Mouse (Mus musculus) hindbrain, postnatal 0 days (tissue): ENCODE measurements at regions not wholly inside any gene's neighbourhood (a gene's known extent, or its start where the extent isn't known, plus 50 kb on each side); places are given as distances from the start of the nearest gene placed in this dataset.
A peak's percentile ranks its signal among the peaks of the same experiment; 100 is the strongest.

Experiments used
- ATAC-seq: fragments of 200-750 bp; cut with Nextera tagmentation; 2 replicates; pipeline ENCODE4 v1.8.0; 2017; ENCODE audit warnings: mild to moderate bottlenecking, moderate TSS enrichment, moderate library complexity
- DNase-seq: peaks from one replicate; pipeline ENCODE4 v3.0.0-alpha.2; 2015; ENCODE audit warnings: low spot score
- H3K27ac ChIP-seq: fragments of 300-500 bp; sonication (generic); 2 replicates; pipeline ENCODE4 v1.5.1; 2014; ENCODE audit warnings: mild to moderate bottlenecking
- H3K27me3 ChIP-seq: fragments of 300-500 bp; sonication (generic); 2 replicates; pipeline ENCODE4 v1.6.1; 2014; ENCODE audit warnings: low read length, mixed read lengths; ENCODE audit not compliant: insufficient read depth
- H3K36me3 ChIP-seq: fragments of 300-500 bp; sonication (generic); 2 replicates; pipeline ENCODE4 v1.6.1; 2014; ENCODE audit warnings: low read length, mixed read lengths; ENCODE audit not compliant: insufficient read depth
- H3K4me1 ChIP-seq: fragments of 300-500 bp; sonication (generic); 2 replicates; pipeline ENCODE4 v1.6.1; 2014; ENCODE audit warnings: antibody characterized with exemption, low read length, mixed read lengths; ENCODE audit not compliant: insufficient read depth
- H3K4me2 ChIP-seq: fragments of 300-500 bp; sonication (generic); 2 replicates; pipeline ENCODE4 v1.6.1; 2014; ENCODE audit warnings: low read depth, mild to moderate bottlenecking, low read length, moderate library complexity, mixed read lengths
- H3K4me3 ChIP-seq: fragments of 300-500 bp; sonication (generic); 2 replicates; pipeline ENCODE4 v1.5.1; 2014; ENCODE audit warnings: low read length
- H3K9ac ChIP-seq: fragments of 300-500 bp; sonication (generic); replicated peaks from 2 replicates; pipeline ENCODE4 v1.6.1; 2014; ENCODE audit warnings: mild to moderate bottlenecking, low read length, moderate library complexity, mixed read lengths
- H3K9me3 ChIP-seq: fragments of 300-500 bp; sonication (generic); 2 replicates; pipeline ENCODE4 v1.6.1; 2016; ENCODE audit warnings: low read length, mixed read lengths
- CTCF ChIP-seq: IDR thresholded peaks from 2 replicates; pipeline ENCODE4 v1.5.1; 2016; ENCODE audit warnings: antibody characterized with exemption, control low read depth, low read depth
- WGBS: fragments of 180-500 bp; shearing (Covaris S2); extraction: QIAGEN DNeasy Blood & Tissue Kit; methylation state at CpG from one replicate; pipeline ENCODE4 v1.1.7; 2014; 5-methylcytosine and 5-hydroxymethylcytosine counted together

GRCm38 (mm10) chr16:25478300-25478699, 191.7 kb downstream of the Tprg start:
- no peak overlapping the region for H3K4me3 ChIP-seq
- no peaks in the 10 kb centered on the region for H3K27me3 ChIP-seq
- H3K9ac ChIP-seq = no peak overlapping the region
- H3K27ac ChIP-seq = no peak overlapping the region
- H3K4me2 ChIP-seq = no peak overlapping the region
- ATAC-seq = no peak
- no peaks in the 10 kb centered on the region for H3K36me3 ChIP-seq
- H3K9me3 ChIP-seq = no peaks in the 10 kb centered on the region
- DNase-seq = no peak
- no peaks in the 10 kb centered on the region for H3K4me1 ChIP-seq
- WGBS = 68% methylated on average over 2 of the region's 2 CpGs
- no peak for TF ChIP-seq CTCF

GRCm38 (mm10) chr16:25483831-25484254, 197.2 kb downstream of the Tprg start:
- Histone ChIP-seq H3K36me3 (no peaks in the 10 kb centered on the region), H3K4me1 (no peaks in the 10 kb centered on the region), H3K4me2 (no peak overlapping the region), H3K9me3 (no peaks in the 10 kb centered on the region), H3K9ac (no peak overlapping the region), H3K27ac (no peak overlapping the region), H3K27me3 (no peaks in the 10 kb centered on the region), H3K4me3 (no peak overlapping the region)
- peak; percentile 43 for DNase-seq
- peak; percentile 70 for ATAC-seq
- 48% methylated on average over 5 of the region's 5 CpGs for WGBS
- TF ChIP-seq CTCF = no peak

- H3K27me3 ChIP-seq = no peaks in the 10 kb centered on the region
- TF ChIP-seq CTCF = no peak
- 83% methylated on average over 9 of the region's 9 CpGs for WGBS
Measured at GRCm38 (mm10) chr16:25485007-25485406, 198.4 kb downstream of the Tprg start.

GRCm38 (mm10) chr16:25486477-25487094, 197.0 kb upstream of the Trp63 start:
- Histone ChIP-seq H3K4me2 (no peak overlapping the region), H3K36me3 (no peaks in the 10 kb centered on the region), H3K4me3 (no peak overlapping the region), H3K27me3 (no peaks in the 10 kb centered on the region), H3K4me1 (no peaks in the 10 kb centered on the region), H3K9ac (no peak overlapping the region), H3K9me3 (no peaks in the 10 kb centered on the region), H3K27ac (no peak overlapping the region)
- DNase-seq (no peak), ATAC-seq (no peak)
- WGBS = 93% methylated on average over 4 of the region's 4 CpGs
- TF ChIP-seq CTCF = no peak

More at GRCm38 (mm10) chr16:25485007-25485406, 198.4 kb downstream of the Tprg start:
- no peak overlapping the region for H3K27ac ChIP-seq
- H3K4me1 ChIP-seq = no peaks in the 10 kb centered on the region
- H3K9me3 ChIP-seq = no peaks in the 10 kb centered on the region
- ATAC-seq = no peak
- H3K9ac ChIP-seq = no peak overlapping the region
- H3K36me3 ChIP-seq = no peaks in the 10 kb centered on the region
- no peak overlapping the region for H3K4me2 ChIP-seq
- no peak overlapping the region for H3K4me3 ChIP-seq
- DNase-seq = no peak

- Histone ChIP-seq H3K9me3 (no peaks in the 10 kb centered on the region), H3K4me2 (no peak overlapping the region), H3K4me3 (no peak overlapping the region), H3K27ac (no peak overlapping the region), H3K36me3 (no peaks in the 10 kb centered on the region), H3K27me3 (no peaks in the 10 kb centered on the region), H3K4me1 (no peaks in the 10 kb centered on the region), H3K9ac (no peak overlapping the region)
- DNase-seq = no peak
- no peak for TF ChIP-seq CTCF
- no peak for ATAC-seq
- whole genome bisulfite sequencing = 78% methylated on average over 3 of the region's 3 CpGs
Measured at GRCm38 (mm10) chr16:25490847-25491246, 192.7 kb upstream of the Trp63 start.

DNA sequence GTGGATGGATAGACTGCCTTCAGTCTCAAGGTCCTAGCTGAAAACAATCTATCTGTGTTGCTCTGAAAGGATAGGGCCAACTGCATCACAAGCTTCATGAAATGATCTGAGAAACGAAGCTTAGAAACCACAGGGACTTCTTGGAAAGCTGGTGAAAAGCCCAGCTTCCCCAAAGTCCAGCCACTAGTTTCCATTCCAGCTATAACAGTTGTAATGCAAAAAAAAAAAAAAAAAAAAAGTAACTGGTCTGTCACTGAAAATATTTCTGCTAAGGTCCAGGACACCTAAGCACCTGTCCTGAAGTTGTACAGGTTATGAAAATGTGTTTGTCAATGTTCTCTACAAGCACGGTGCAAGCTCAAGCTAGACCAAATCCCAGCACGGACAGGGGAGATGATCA, 189.4 kb upstream of the Trp63 start:
- no peak overlapping the region for H3K4me2 ChIP-seq
- H3K27ac ChIP-seq = no peak overlapping the region
- no peaks in the 10 kb centered on the region for H3K4me1 ChIP-seq
- H3K9me3 ChIP-seq = no peaks in the 10 kb centered on the region
- no peaks in the 10 kb centered on the region for H3K27me3 ChIP-seq
- no peaks in the 10 kb centered on the region for H3K36me3 ChIP-seq
- DNase-seq (no peak), ATAC-seq (no peak)
- WGBS = 86% methylated on average over 3 of the region's 3 CpGs
- H3K9ac ChIP-seq = no peak overlapping the region
- no peak overlapping the region for H3K4me3 ChIP-seq
- TF ChIP-seq CTCF = no peak

- ATAC-seq = no peak
- no peak for TF ChIP-seq CTCF
- H3K27me3 ChIP-seq = no peaks in the 10 kb centered on the region
- H3K4me3 ChIP-seq = no peak overlapping the region
- no peaks in the 10 kb centered on the region for H3K4me1 ChIP-seq
- H3K9ac ChIP-seq = no peak overlapping the region
- H3K27ac ChIP-seq = no peak overlapping the region
- H3K9me3 ChIP-seq = no peaks in the 10 kb centered on the region
- WGBS = 93% methylated on average over 2 of the region's 2 CpGs
- no peak for DNase-seq
- no peak overlapping the region for H3K4me2 ChIP-seq
- no peaks in the 10 kb centered on the region for H3K36me3 ChIP-seq
Measured at GRCm38 (mm10) chr16:25495586-25496196, 187.9 kb upstream of the Trp63 start.
